Mouse (Mus musculus) megakaryocyte progenitor cell, adult 5-6 weeks (primary cell): Measurements from ENCODE around the gene Cdc123. TPM values are rescaled to one million over a fixed set of nuclear protein-coding genes. Genes with fewer than 3 reads are reported as not detected.

ENCODE experiments used
- total RNA-seq, 2 experiments: library from RNA; stranded (forward) in 1 of 2; stranded (reverse) in 1 of 2; fragments of 157-497, 149-512 nt in 1 of 2; fragments of 200-1000 nt in 1 of 2; gene quantifications; 2 replicates each; pipeline versions ENCODE4 v1.2.3 to v1.2.4; 2015 to 2017

The Cdc123 gene
- total RNA-seq, 2 experiments from 2014 or later = 116 to 133 TPM

Other genes starting within 250 kb of the Cdc123 start
- 3.3 and 4.2 TPM in 2 replicates for gene Camk1d, start 130.6 kb downstream of the Cdc123 start, total RNA-seq (2015)
- gene Camk1d, start 130.6 kb downstream of the Cdc123 start, total RNA-seq (2017) = 1.1 and 1.5 TPM in 2 replicates
- 70.6 and 70.7 TPM in 2 replicates for gene Nudt5, start 145 bp downstream of the Cdc123 start, total RNA-seq (2015)
- 60.8 and 78.6 TPM in 2 replicates for gene Nudt5, start 145 bp downstream of the Cdc123 start, total RNA-seq (2017)
- gene Gm13199, start 17.8 kb upstream of the Cdc123 start, total RNA-seq (2015) = 1.2 and 2.1 TPM in 2 replicates
- not detected in 2 replicates for gene Gm13199, start 17.8 kb upstream of the Cdc123 start, total RNA-seq (2017)
- gene Sec61a2, start 50.3 kb upstream of the Cdc123 start, total RNA-seq (2015) = 30.0 and 42.4 TPM in 2 replicates
- 12.6 and 21.5 TPM in 2 replicates for gene Sec61a2, start 50.3 kb upstream of the Cdc123 start, total RNA-seq (2017)
- 0.32 and 0.90 TPM in 2 replicates for gene Dhtkd1, start 97.6 kb upstream of the Cdc123 start, total RNA-seq (2015)
- gene Dhtkd1, start 97.6 kb upstream of the Cdc123 start, total RNA-seq (2017) = 0.64 and 0.67 TPM in 2 replicates
- gene Upf2, start 106.3 kb upstream of the Cdc123 start, total RNA-seq (2015) = 37.2 and 40.1 TPM in 2 replicates
- gene Upf2, start 106.3 kb upstream of the Cdc123 start, total RNA-seq (2017) = 30.5 and 36.2 TPM in 2 replicates